Mouse (Mus musculus): Measurements from ENCODE around the gene Spata32.

DNA sequence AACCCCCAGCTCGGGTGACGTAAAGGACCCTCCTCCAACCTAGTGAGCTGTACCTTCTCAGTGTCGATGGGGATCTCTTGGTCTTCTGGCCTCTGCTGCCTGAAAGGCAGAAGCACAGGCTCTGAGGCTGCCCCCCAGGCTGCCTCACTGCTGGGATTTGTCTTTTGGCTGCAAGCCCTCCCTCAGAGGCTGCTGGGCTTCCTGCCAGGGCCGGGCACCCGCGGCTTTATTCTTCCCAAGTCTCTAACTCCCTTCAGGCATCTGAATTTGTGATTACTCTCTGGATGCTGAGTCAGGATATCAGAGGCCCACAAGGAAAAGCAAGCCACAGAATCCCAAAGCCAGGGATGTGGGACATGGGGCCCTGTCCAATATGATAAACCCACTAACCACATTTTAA lies 16.6 kb downstream of the Spata32 start:
- TF ChIP-seq TAL1 (IDR thresholded peaks at IDR 0.05; ENCODE audit: low read length) (no peak), GATA1 (IDR thresholded peaks at IDR 0.05; ENCODE audit: low read length) (no peak)

Data from erythroblast, embryonic 14.5 days (primary cell).